Mouse (Mus musculus) kidney, postnatal 14 days (tissue): ENCODE results near the gene Dzip1.

Experiments used
- DNase-seq: peaks from one replicate; pipeline ENCODE4 v3.0.0; 2022; ENCODE audit warnings: mixed read lengths

The Dzip1 gene

DNA sequence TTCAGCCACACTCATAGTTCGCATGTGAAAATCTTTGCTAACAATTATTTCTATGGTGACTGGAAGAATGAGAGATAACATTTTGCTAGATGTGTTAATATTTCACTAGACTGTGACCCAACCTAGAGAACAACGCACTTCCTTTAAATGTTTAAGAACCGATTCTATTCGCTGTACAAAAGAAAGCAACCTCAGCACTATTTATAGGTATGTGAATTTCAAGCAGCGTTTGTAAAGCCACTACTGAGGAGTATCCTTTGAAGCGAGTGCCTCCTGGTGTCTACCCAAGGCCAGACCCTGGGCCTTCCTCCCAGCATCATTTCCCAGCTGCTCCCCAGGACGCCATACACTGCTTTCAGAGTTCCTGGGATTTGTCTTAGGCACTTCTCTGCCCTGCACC lies 4.6 kb downstream of the Dzip1 start:
- DNase-seq = no peak

DNA sequence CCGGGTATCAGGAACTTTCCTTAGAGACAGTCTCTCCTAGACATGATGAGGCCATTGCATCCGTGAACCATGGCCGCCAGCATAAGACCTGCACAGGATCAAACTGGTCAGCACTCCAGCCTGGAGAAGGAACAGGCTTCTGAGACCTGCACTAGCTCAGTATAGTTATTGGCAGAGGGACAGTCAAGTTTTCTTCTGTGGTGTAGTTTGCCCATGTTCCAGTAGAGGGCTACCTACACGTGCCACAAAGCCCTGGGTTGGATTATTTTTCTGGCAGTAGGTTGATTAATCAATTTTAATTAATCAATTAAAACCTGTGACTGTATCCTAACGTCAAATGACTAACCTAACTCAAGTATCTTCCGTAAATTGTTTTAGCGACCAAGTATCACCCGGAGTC lies 6.2 kb downstream of the Dzip1 start:
- DNase-seq = peak; percentile 52

DNA sequence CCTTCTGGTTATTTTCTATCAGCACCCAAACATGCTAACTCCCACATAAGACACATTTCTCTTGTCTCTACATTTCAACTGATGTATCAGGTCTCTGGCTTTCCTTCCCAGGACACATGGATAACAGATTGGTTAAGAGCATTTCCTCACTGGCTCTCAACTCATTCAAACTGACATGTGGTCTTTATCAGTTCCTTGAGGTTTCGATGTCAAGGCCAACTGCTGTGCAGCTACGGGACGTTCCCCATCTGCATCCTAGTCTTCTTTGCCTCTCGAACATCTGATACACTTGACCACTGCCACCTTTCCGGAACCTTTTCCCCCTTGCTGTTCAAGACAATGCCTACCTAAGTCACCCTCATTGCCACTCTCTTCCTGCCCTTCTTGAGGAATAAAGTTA lies 11.6 kb downstream of the Dzip1 start:
- no peak for DNase-seq

DNA sequence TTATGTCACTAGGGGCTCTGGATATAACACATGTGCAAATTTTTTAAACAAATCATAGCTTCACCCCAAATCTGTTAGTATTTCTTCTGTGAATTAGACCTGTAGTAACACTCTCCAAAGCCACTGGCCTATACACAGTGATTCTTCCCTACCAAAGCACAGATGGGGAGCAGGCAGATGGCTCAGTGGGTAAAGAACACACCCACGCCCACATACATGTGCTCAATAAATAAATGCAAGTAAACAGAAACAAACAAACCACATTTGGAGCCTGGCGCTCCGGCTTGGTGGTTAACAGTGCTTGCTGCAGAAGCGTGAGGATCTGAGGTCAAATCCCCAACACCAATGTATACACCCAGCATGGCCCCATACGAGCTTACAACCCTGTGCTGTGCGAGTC lies 13.7 kb downstream of the Dzip1 start:
- no peak for DNase-seq

DNA sequence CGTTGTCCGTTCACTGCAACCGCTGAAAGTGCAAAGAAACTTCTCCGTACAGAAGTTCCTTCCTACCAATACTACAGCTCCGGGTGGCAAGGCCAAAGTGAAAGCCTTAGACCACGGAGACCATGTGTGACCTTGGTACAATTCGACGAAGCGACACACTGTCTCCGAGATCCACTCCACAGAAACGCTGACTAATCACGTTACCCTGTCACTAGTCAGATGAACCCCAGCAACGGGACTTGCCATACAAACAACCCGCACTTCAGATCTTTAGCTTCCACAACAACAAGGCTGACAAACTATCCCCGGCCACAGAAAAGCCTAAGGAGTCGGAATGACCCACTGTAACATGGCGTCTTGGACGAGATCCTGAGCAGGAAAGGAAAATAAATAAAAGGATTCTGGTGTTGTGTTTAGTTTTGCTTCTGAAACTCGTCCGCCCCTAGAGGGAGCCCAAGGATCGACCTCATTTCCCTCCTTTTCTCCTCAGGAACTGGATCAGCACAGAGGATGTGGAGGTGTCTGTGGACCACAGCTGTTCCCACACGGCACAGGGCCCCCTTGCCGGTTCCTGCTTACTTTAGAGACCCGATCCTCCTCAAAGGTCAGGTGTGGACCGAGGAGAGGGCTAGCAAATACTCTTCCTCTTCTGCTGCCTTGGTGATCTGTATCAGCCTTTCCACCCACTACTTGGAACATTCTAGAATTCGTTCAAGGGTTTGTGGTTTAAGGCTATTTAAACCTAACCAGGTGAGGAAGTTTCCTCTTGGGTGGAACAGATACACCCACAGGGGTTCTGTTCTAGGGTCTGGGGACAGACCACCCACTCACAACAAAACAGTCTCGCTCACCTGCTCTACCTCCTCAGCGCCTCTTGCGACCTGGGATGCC lies 14.7 kb downstream of the Dzip1 start:
- peak; percentile 80 for DNase-seq

DNA sequence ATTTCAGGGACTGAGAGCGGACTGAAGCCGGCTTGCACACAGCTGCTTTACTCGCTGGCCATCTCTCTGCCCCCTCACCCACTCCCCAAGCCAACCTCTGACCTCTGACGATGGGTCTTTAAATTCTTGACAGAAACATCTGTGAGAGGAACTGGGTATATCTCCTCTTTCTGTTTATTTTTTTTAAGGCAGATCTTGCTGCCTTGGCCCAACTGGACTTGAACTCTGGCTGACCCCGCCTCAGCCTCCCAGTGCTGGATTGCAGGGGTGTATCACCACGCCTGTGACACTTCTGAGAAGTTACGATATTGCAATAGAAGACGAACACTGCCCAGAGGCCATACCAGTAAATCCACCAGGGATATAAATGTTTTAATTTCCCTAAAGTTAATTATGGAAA lies 15.4 kb downstream of the Dzip1 start:
- DNase-seq = peak; percentile 26

DNA sequence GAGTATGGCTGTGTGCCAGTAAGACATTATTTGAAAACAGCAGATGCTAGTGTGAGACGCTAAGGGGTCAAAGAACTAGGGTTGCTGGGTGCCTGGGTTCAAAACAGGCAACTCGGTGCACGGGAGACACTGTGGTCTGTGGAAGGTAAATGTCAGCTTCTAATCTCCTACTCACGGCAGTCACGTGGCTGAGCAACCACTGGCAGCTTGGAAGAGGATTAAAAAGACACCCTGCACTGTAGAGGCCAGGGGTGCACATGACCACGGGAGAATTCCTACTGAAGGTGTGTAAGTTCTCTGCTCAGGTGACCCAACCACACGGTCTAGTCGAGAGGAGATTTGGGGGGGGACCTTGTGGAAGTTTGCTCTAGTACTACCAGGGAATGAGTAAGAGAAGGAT lies 17.7 kb downstream of the Dzip1 start:
- DNase-seq = no peak

DNA sequence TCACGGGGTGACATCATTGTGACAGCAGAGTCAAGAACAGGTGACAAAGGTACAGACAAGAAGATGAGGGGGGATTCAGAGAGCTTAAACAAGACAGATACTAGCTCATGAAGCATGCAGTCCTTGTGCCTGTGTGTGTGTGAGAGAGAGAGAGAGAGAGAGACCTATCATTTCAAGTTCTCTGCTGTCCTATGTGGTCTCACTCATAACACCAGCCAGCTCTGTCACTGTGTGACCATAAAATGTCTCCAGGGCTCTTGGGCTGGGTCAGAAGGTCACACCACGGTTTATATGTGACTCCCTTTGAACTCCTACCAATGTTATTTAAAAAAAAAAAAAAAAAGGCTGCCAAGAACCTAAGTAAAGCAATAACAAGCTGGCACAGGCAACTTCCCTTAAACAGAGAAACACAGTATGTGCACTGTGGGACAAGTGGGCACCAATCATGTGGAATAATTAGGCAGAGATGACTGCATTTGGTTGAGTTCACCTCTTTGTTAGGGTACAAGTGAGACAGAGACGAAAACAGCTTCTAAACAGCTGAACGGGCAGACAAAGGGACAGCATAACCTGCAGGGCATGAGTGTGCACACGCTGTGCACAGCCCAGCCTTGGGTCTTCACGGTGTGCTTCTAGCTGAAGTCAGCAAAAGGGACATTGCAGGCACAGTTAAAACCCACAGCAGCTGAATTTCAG lies 21.2 kb downstream of the Dzip1 start:
- DNase-seq = no peak

DNA sequence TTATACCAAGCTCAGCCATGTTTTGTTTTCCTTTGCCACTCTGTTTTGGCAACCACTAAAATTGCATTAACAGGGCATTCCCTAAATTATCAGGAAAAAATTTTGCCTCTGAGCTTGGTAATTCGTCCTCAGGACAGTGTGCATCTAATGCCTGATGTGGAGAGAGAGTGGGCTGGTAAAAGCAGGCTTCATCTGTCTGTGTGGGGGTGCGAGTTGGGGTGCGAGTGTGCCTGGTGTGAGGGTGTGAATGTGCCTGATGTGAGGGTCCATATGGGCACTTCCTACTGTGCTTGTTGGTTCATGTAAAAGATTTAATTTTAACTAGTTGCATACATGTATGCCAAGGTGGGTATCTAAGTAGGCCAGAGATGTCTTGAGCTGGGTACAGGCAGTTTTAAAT lies 21.9 kb downstream of the Dzip1 start:
- DNase-seq = no peak

DNA sequence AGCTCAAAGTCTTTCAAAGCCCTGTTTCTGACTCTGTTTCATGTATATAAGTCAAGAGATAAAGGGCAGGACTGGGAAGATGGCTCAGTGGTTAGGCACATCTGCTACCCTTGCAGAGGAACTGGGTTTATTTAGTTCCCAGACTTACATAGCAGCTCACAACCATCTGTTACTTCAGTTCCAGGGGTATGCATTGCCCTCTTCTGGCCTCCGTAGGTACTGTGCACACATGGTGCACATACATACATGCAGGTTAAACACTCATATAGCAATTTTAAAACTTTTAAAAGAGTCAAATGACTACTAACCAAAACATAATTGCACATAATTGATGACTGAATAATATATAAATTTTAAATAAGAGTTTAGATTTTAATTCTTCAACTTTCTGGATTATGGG lies 24.3 kb downstream of the Dzip1 start:
- no peak for DNase-seq

DNA sequence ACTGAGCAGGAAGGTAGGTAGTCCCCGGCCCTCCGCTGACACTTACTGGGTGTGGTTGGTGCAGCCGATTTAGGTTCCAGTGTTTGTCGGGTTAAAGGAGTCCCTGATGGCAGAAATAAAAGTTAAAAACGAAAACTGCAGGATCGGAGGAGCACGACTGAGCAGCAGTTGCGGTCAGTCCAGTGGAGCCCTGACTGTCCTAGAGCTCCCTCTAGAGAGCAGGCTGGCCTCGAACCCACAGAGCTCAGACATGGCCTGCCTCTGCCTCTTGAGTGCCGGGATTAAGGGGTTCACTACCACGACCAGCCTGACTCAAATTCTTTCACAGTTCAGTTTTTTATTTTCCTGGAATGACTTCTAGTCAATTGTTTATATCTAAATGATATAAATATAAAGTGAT lies 25.3 kb downstream of the Dzip1 start:
- DNase-seq = no peak

DNA sequence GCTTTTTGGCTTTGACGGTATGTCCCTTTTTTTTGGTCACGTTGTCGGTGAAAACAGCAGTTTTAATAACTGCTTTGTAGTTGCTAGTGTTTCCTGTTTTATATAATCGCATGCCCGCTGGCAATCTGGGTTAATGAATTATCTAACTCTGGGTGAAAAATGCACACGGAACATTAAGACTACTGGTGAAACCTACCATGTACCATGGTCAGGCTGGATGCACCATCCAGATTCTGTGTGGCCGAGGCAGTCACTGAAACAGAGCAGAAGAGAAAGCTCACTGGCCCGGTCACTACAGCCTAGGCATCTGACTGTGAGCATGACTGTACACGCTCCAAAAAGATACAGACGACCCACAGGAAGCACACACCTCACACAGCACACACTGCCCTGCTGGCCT lies 29.6 kb downstream of the Dzip1 start:
- DNase-seq = peak; percentile 72

DNA sequence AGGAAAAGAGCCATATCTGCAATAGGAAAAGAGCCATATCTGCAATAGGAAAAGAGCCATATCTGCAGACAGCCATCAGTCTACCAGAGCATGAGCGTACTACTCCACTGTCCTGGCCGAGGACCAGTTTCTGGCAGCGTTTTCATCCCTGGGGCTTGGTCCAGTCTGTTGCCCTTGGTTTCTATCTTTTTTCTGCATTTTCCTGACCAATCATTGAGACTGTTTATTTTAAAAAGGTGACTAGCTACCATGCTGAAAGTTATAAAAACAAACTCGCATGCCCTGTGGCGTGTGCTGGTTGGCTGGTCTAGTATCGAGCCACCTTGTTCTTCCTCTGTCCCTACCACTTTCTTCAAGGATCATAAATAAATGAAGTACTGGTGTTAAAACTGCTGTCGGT lies 30.0 kb downstream of the Dzip1 start:
- DNase-seq = peak; percentile 48

DNA sequence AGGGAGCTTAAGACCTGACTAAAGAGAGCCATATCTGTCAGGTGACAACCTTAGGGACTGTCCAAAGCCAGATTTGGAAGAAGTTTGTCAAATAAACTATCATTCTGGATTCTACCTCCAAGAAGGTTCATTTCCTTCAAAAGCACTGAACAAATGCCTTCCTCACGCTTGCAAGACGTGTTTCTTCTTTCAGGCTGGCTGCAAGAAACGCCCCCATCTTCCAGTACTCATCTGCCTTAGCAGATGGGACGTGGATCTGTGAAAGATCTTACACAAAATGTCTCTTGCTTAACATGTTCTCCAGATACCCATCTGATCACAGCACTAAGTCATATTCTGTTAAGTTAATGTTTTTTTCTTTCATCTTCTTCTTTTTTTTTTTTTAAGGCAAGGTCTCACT lies 35.2 kb downstream of the Dzip1 start:
- no peak for DNase-seq

DNA sequence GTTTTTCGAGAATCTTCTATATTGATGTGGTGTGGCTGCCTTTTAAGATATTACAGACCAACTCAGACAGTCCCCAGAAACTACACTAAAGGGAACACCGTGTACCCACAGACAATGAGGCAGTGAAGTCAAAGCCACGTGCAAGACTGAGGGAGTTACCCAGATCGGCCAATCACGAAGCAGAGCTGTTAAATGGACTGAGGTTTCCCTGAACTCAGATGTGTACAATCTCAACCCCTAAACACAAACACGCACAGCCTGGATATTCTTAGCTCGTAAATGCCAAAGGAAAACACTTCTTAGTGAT lies 41.1 kb downstream of the Dzip1 start:
- no peak for DNase-seq

DNA sequence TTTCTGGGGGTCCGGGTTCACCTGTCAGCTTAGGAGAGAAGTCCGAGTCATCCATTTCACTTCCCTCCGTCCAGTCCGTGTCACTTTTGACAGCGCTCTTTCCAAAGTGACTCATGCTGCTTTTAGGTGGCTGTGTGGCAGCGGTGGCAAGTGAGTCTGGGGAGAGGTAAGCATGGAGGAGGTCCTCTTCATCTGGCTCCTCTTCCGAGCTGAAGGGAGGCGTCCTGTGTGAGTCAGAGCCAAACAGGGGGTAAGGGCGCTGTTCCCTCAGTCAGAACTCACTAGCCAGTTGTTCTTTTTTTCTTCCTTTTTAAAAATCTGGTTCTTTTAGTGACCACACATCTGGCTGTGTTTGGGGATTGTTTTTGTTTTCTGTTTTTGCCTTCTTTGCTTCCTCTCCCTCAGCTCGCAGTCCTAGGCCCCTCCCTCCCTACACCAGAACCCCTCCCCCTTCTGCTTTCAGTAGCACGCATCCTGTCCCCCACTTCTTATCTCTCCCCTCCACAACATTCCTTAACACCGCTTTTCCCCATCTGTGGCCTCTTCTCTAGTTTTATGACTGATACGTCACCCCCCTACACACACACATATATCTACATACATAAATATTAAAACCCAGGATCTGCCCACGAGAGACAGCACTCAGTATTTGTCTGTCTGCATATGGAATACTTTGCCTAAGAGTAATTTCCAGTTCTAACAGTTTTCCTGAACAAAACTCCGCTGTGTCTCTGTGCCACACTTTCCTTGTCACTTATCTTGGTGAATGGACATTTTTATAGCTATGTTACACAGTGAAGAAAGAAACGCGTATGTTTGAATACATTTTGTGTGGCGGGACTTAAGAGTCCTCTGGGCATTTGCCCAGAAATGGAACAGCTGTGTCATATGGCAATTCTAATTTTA lies 41.7 kb downstream of the Dzip1 start:
- no peak for DNase-seq

DNA sequence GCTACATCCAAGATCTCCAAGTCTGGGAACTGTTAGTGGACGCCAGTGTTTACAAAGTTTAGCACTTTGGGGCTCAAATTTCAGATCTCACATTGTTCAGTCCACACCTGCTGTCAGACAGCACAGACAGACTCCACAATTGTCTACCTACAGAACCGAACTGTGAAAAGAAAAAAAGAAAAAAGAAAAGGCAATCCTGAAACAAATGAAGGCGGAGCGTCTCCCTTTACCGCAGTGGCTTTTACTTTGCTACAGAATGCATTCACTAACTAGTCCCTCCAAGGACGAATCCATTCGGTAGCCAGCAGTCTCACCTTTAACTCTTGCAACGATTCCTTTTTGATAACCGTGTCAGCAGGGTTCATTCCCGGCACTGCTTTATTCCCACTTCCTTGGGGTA lies 44.6 kb downstream of the Dzip1 start:
- DNase-seq = no peak

DNA sequence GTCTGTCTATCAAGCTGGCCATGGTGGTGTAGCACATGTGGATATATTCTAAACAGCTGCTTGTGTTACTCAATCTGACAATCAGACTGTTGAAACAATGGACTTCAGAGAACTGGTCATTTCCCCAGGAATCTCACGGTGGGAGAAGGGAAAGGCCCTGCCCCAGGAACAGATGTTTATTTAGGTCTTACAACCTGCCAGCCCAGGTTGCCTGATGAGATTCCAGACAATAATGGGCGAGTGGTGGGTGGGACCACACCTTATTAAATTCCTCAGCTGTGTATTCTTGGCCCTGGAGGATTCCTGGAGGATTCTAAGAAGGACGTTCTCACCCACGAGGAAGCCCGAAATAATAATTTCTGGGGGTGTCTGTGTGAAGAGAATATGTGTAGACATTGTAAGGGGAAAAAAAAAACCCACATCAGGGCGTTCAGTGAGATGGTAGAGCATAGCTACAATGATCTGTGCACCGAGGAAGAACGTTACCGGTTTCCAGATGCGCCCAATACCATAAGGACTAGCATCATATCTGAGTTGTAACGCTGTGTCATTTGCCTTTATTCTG lies 46.8 kb downstream of the Dzip1 start:
- no peak for DNase-seq

DNA sequence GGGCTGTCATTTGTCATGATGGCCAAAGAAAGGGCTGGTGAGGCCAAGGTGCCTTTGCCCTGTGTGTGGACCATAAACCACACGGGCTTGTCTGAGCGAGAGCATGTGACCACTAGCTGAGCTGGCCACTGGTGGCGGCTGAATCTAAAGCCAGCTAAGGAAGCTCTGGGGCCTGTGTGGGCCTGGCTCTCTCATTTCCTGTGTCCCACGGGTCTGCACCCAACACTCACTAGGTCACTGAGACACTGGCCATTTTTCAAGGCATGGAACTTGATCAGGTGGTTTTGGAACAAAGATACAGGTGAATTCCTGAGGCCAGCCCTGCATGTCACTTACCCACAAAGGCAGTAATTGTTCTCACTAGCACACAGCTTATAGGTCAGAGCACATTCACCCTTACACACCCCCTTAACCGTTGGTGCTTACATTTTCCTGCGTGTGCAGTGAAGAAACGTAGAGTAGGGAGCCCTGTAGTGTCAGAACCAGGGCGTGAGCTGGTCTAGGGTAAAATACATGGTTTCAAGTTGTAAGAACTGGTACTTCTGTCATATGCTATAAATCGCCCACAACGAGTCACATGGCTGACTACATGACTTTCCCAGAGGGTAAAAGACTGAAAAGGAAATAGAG lies 50.4 kb downstream of the Dzip1 start:
- peak; percentile 37 for DNase-seq

DNA sequence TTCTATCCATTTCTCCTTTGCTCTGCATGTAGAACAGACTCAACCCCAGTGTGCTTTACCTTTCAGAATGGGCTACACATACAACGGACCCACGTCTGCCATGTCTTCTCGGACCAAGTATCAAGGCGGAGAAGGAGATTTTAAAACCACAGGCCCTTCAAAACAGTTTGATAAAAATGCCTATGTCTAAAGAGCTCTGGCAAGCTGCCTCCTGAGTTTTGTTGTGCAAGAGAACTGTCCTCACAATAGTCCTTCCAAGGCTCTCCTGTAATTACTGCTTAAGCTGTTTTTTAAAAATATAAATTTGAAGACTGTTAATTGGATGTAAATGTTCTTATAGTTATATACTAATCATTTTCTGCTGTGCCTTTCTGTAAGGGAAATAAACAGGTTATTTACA lies 51.1 kb downstream of the Dzip1 start:
- DNase-seq = no peak

DNA sequence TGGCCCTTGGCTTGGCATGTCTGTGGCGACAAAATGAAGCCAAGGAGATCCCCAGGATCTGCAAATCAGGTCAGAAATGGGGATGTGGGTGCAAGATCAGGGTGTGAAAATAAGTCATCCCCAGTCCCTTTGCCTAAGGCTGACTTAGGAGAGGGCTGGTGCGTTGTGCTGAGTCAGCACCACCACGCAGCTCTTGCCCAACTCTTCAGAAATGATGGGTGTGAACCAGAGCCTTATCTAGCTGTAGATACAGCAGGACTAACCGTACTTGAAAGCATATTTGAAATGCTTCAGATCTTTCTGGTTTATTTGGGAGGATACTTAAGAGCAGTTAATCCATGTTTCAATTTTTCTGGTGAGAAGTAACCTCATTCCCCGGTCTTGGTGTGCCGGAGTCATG lies 55.5 kb downstream of the Dzip1 start:
- DNase-seq = no peak

DNA sequence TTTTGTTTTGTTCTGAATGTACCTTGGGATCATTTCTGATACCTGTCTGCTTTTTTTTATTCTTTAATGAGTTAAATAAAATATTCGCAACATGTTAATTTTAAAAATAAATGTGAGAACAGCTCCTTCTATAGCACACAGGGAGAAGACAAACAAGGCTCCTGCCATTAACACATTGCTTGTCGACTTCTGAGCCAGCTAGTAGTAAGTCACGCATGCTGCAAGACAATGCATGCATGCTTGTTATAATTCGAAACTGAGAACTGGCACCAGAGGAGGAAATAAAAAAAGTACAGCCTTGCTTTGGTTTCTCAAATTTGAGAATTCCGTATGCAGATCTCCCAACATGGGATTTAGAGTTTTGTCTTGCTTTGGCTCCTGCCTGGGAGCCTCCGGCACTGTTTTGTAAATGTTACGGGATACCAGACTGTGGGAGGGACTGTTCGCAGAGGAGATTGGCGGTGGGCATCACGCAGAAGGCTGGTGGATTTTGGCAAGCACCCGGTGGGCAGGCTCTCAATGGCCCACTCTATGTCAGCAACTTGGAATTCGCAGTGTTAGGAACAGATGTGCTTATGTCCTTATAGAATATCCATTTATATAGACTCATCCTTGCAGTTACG lies 57.0 kb downstream of the Dzip1 start:
- DNase-seq = no peak
